Mouse (Mus musculus) stomach, embryonic 14.5 days (tissue): ENCODE measurements around the gene Dnajc11. TPM values are rescaled to one million over a fixed set of nuclear protein-coding genes. Genes with fewer than 3 reads are reported as not detected.

Experiments used
- ATAC-seq: fragments of 200-750 bp; cut with Nextera tagmentation; 2 replicates; pipeline ENCODE4 v1.8.0; 2017; ENCODE audit warnings: low read depth, moderate TSS enrichment; ENCODE audit not compliant: insufficient number of reproducible peaks, insufficient read depth, low FRiP score
- H3K27ac ChIP-seq: fragments of 300-500 bp; sonication (generic); 2 replicates; pipeline ENCODE4 v1.5.1; 2014; ENCODE audit warnings: mild to moderate bottlenecking, low read length, moderate library complexity, mixed read lengths
- H3K27me3 ChIP-seq: fragments of 300-500 bp; sonication (generic); 2 replicates; pipeline ENCODE4 v1.6.1; 2014; ENCODE audit warnings: low read length, control low read depth, mixed read lengths; ENCODE audit not compliant: control insufficient read depth, insufficient read depth
- H3K36me3 ChIP-seq: fragments of 300-500 bp; sonication (generic); 2 replicates; pipeline ENCODE4 v1.6.1; 2014; ENCODE audit warnings: mild to moderate bottlenecking, control low read depth, low read length, moderate library complexity, mixed read lengths; ENCODE audit not compliant: control insufficient read depth, insufficient read depth
- H3K4me1 ChIP-seq: fragments of 300-500 bp; sonication (generic); 2 replicates; pipeline ENCODE4 v1.6.1; 2014; ENCODE audit warnings: low read length, control low read depth, mixed read lengths; ENCODE audit not compliant: control insufficient read depth, insufficient read depth
- H3K4me2 ChIP-seq: fragments of 300-500 bp; sonication (generic); replicated peaks from 2 replicates; pipeline ENCODE4 v1.6.1; 2014; ENCODE audit warnings: low read depth, low read length, control low read depth
- H3K4me3 ChIP-seq: fragments of 300-500 bp; sonication (generic); 2 replicates; pipeline ENCODE4 v1.5.1; 2014; ENCODE audit warnings: low read depth, low read length, control low read depth
- H3K9ac ChIP-seq: fragments of 300-500 bp; sonication (generic); replicated peaks from 2 replicates; pipeline ENCODE4 v1.6.1; 2014; ENCODE audit warnings: low read depth, mild to moderate bottlenecking, control low read depth, low read length, moderate library complexity, mixed read lengths
- H3K9me3 ChIP-seq: fragments of 300-500 bp; sonication (generic); 2 replicates; pipeline ENCODE4 v1.6.1; 2016; ENCODE audit warnings: low read depth, low read length, control low read depth; ENCODE audit not compliant: control insufficient read depth
- WGBS: fragments of 180-500 bp; shearing (Covaris S2); extraction: QIAGEN DNeasy Blood & Tissue Kit; methylation state at CpG from one replicate; pipeline ENCODE4 v1.1.7; 2014; 5-methylcytosine and 5-hydroxymethylcytosine counted together
- polyA plus RNA-seq: library from polyadenylated mRNA; unstranded; fragments of >200 nt; fragmentation: Nextera tagmentation; extraction: Ambion mirVana; gene quantifications from 2 replicates; pipeline ENCODE4 v1.2.1, GENCODE M21; 2014

The Dnajc11 gene
- polyA plus RNA-seq, 1 experiment from 2014 or later: 62.6 TPM

- H3K9me3 ChIP-seq: no peaks in the 10 kb centered on the region
- H3K27me3 ChIP-seq: no peaks in the 10 kb centered on the region
- H3K27ac ChIP-seq: no peak overlapping the region
- no peak for ATAC-seq
- H3K4me1 ChIP-seq: peaks cover 21% of the 10 kb centered on the region; the same call in 1 of the 2 replicates
- WGBS: 61% methylated on average over 8 of the region's 8 CpGs
- no peak overlapping the region for H3K4me2 ChIP-seq
- peaks cover 22% of the 10 kb centered on the region for H3K36me3 ChIP-seq
- H3K9ac ChIP-seq: no peak overlapping the region
- H3K4me3 ChIP-seq: no peak overlapping the region
Measured at GRCm38 (mm10) chr4:151986650-151987049, 53.2 kb downstream of the Dnajc11 start.

DNA sequence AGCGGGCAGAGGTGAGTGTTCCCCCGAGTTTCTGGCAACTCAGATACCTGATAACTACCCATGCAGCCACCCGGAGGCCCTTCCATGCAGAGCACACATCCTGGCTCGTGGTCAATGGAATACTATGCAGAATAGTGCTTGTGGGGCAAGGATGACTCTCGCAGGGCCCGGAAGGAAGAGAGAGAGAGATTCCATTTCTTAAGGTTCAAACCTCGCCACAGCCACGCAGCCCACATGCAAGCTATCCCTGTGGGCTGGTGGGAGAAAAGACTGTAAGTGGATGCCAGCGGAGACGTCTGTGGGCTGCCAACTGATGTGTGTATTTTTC is 54.5 kb downstream of the Dnajc11 start:
- Histone ChIP-seq H3K36me3 (peaks cover 29% of the 10 kb centered on the region), H3K27ac (peak overlapping the region; percentile 80), H3K4me2 (peak overlapping the region; percentile 87), H3K9me3 (no peaks in the 10 kb centered on the region), H3K4me3 (peak overlapping the region; percentile 85), H3K4me1 (peaks cover 21% of the 10 kb centered on the region; the same call in 1 of the 2 replicates), H3K27me3 (no peaks in the 10 kb centered on the region), H3K9ac (peak overlapping the region; percentile 92)
- ATAC-seq: no peak
- 21% methylated on average over 10 of the region's 10 CpGs for WGBS

DNA sequence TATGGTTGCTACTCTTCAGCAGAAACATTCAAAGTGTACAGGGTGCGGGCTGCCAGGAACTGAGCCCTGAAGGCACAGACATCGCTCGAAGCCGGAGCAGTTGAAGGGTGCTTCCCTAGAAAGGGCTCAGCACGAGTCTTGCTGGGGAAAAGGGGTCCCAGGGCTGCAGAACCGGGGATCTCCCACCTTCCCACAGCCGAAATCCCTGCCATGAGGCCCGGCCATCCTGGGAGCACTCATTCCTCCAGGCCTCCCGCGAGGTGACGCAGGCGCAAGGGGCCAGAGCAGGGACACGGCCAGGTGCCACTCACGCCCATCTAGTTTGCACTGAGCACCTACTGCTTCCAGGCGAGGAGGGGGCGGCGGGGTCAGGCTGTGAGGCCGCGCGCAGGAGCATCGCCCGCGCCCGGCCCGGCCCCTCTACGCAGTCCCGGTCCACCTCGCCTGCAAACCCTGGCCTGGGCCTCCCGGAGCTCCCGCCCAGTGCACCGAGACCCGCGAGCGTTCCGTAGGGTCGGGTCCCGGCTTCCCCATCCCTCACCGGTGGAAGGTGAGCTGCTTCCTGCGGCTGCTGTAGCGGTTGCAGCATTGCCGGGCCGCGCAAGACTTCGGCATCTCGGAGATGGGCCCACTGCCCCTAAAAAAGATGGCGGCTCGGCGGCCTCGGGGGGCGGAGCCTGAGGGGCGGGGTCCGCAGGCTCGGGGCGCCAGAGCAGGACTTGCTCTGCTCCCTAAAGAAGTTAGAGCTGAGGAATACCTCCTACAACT is 55.0 kb downstream of the Dnajc11 start, which contains the start of gene Thap3:
Thap3 (minus strand) TSS at position 656 of the 768 bp plus-strand sequence.
- 1% methylated on average over 54 of the region's 54 CpGs for WGBS
- Histone ChIP-seq H3K27ac (peak within 1 kb of the TSS; percentile 80), H3K9ac (peak within 1 kb of the TSS; percentile 92), H3K36me3 (peaks cover 25% of the 10 kb centered on the region), H3K27me3 (no peaks in the 10 kb centered on the region), H3K4me1 (peaks cover 22% of the 10 kb centered on the region; the same call in 1 of the 2 replicates), H3K4me2 (peak within 1 kb of the TSS; percentile 87), H3K4me3 (peak within 1 kb of the TSS; percentile 85), H3K9me3 (no peaks in the 10 kb centered on the region)
- peak; percentile 75 for ATAC-seq

- Histone ChIP-seq H3K9me3 (no peaks in the 10 kb centered on the region), H3K27ac (peak overlapping the region; percentile 80), H3K9ac (0 out of 2 replicates have a peak overlapping the region, but pooled peaks have one; percentile 92), H3K4me3 (peak overlapping the region; percentile 85), H3K27me3 (no peaks in the 10 kb centered on the region), H3K4me2 (peak overlapping the region; percentile 87; the same call in 1 of the 2 replicates), H3K36me3 (peaks cover 24% of the 10 kb centered on the region), H3K4me1 (peaks cover 28% of the 10 kb centered on the region; the same call in 1 of the 2 replicates)
- peak; percentile 1; the same call in 1 of the 2 replicates for ATAC-seq
- WGBS: 25% methylated on average over 6 of the region's 6 CpGs
Measured at GRCm38 (mm10) chr4:151989110-151989488, 55.6 kb downstream of the Dnajc11 start.

DNA sequence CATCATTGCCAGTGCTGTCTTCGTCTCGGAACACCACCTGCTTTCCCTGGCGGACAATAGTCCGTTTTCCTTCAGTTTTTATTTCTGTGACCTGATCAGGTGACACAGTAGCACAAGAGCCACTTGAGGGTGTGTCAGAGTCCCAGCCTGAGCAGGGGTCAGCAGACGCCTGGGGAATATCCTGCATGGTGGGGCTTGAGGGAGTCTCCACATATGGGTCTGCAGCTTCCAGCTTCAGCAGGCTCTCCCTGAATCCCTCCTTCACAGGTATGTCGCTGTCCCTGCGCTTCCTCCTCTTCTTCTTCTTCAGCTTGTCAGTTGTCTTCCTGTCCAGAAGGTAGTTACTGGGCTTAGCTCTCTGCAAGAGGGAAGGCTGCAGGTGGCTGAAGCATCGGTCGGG is 58.6 kb downstream of the Dnajc11 start:
- ATAC-seq: no peak
- no peak overlapping the region for H3K4me3 ChIP-seq
- peaks cover 27% of the 10 kb centered on the region; the same call in 1 of the 2 replicates for H3K4me1 ChIP-seq
- H3K27ac ChIP-seq: no peak overlapping the region
- H3K27me3 ChIP-seq: no peaks in the 10 kb centered on the region
- H3K9ac ChIP-seq: no peak overlapping the region
- peaks cover 24% of the 10 kb centered on the region for H3K36me3 ChIP-seq
- no peak overlapping the region for H3K4me2 ChIP-seq
- 92% methylated on average over 9 of the region's 9 CpGs for WGBS
- no peaks in the 10 kb centered on the region for H3K9me3 ChIP-seq

DNA sequence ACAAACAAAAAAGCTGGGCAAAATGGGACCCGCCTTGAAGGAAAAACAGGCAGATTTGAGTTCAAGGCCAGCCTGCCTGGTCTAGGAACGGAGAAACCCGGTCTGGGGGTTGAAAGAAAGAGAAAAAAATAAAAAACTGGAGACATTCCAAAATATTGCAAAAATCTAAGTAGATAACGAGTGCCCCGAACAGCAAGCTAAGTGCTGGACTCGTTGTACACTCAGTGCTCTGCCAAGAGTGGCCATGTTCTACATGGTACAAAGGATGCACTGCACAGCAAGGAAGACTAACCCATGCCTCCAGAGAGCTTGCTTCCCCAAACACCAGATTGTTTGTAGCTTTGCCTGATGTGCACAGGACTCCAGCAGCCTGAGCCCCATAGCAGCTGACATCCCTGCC is 59.5 kb downstream of the Dnajc11 start:
- H3K4me1 ChIP-seq: peaks cover 22% of the 10 kb centered on the region; the same call in 1 of the 2 replicates
- H3K27me3 ChIP-seq: no peaks in the 10 kb centered on the region
- 77% methylated on average over 6 of the region's 6 CpGs for WGBS
- no peak overlapping the region for H3K9ac ChIP-seq
- no peak overlapping the region for H3K4me2 ChIP-seq
- H3K36me3 ChIP-seq: peaks cover 24% of the 10 kb centered on the region
- no peak overlapping the region for H3K4me3 ChIP-seq
- H3K9me3 ChIP-seq: no peaks in the 10 kb centered on the region
- ATAC-seq: no peak
- no peak overlapping the region for H3K27ac ChIP-seq

DNA sequence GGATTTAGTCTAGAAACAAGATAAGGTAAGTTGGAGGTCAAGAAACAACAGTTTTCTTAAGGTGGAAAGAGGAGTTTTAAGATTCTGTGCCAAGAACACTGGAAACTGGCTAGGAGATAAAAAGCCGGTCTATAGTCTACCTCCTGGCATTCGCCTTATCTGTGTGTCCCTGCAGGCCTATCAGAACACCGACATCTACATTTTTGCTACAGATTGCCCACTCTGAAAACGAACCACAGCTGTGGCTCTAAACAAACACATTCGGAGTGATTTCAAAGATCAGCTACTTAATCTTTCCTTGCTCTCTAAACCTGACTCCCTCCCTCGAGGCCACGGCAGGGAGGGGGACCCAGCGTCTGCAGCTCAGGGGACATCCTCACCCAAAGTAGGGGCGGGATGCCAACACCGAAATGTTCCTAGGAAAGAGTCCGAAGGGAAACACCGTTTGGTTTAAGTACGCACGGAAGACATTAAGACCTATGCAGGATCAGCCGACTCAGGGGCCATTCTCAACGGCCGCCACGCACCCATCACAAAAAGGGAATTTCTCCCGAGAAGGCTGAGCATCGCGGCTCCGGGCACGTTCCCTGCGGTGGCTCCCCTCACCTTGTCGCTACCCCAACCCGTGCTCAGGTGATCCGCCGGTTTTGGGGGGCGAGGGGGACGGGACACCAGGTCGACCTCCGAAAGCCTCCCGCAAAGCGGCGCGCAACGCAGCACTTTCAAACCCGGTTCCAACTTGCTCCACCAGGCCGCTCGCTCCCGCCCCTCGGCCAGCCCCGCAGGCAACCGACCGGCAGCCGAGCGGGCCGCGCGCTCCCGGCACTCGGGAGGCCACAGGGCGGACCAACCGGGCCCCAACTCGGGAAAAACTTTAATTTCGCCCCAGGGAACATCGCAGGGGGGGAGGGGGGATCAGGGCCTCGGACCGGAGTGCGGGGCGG is 61.0 kb downstream of the Dnajc11 start:
- Histone ChIP-seq H3K27ac (peak overlapping the region; percentile 82; the same call in 1 of the 2 replicates), H3K36me3 (peaks cover 24% of the 10 kb centered on the region), H3K4me1 (peaks cover 16% of the 10 kb centered on the region; the same call in 1 of the 2 replicates), H3K9ac (peak overlapping the region; percentile 98), H3K9me3 (no peaks in the 10 kb centered on the region), H3K4me2 (peak overlapping the region; percentile 76), H3K4me3 (peak overlapping the region; percentile 97), H3K27me3 (no peaks in the 10 kb centered on the region)
- ATAC-seq: no peak
- 1% methylated on average over 55 of the region's 61 CpGs for WGBS
